Mouse (Mus musculus) heart, embryonic 15.5 days (tissue): Measurements from ENCODE around the gene Bcl2l14. TPM values are rescaled to one million over a fixed set of nuclear protein-coding genes. Genes with fewer than 3 reads are reported as not detected.

Experiments
- ATAC-seq: fragments of 200-750 bp; cut with Nextera tagmentation; replicated peaks from 2 replicates; pipeline ENCODE4 v1.8.0; 2017; ENCODE audit warnings: low read depth, moderate TSS enrichment; ENCODE audit not compliant: insufficient number of reproducible peaks, insufficient read depth, low FRiP score
- H3K27ac ChIP-seq: fragments of 300-500 bp; sonication (generic); 2 replicates; pipeline ENCODE4 v1.5.1; 2015; ENCODE audit warnings: mild to moderate bottlenecking, inconsistent platforms
- H3K27me3 ChIP-seq: fragments of 300-500 bp; sonication (generic); 2 replicates; pipeline ENCODE4 v1.6.1; 2015; ENCODE audit warnings: inconsistent platforms
- H3K36me3 ChIP-seq: fragments of 300-500 bp; sonication (generic); 2 replicates; pipeline ENCODE4 v1.6.1; 2015; ENCODE audit warnings: mild to moderate bottlenecking, inconsistent platforms
- H3K4me1 ChIP-seq: fragments of 300-500 bp; sonication (generic); replicated peaks from 2 replicates; pipeline ENCODE4 v1.6.1; 2015; ENCODE audit warnings: inconsistent platforms
- H3K4me2 ChIP-seq: fragments of 300-500 bp; sonication (generic); 2 replicates; pipeline ENCODE4 v1.6.1; 2015; ENCODE audit warnings: inconsistent platforms, mild to moderate bottlenecking, moderate library complexity
- H3K4me3 ChIP-seq: fragments of 300-500 bp; sonication (generic); 2 replicates; pipeline ENCODE4 v1.5.1; 2015; ENCODE audit warnings: mild to moderate bottlenecking, inconsistent platforms
- H3K9ac ChIP-seq: fragments of 300-500 bp; sonication (generic); 2 replicates; pipeline ENCODE4 v1.6.1; 2015; ENCODE audit warnings: mild to moderate bottlenecking, inconsistent platforms
- H3K9me3 ChIP-seq: fragments of 300-500 bp; sonication (generic); replicated peaks from 2 replicates; pipeline ENCODE4 v1.6.1; 2016; ENCODE audit warnings: inconsistent platforms
- WGBS: fragments of 180-500 bp; shearing (Covaris S2); methylation state at CpG from one replicate; pipeline ENCODE4 v1.1.7; 2015; ENCODE audit warnings: mixed read lengths; 5-methylcytosine and 5-hydroxymethylcytosine counted together
- polyA plus RNA-seq: library from polyadenylated mRNA; unstranded; fragments of >200 nt; fragmentation: Nextera tagmentation; extraction: Ambion mirVana; gene quantifications from 2 replicates; pipeline ENCODE4 v1.2.1, GENCODE M21; 2015

The Bcl2l14 gene
- polyA plus RNA-seq, 1 experiment from 2014 or later: 0.24 TPM

DNA sequence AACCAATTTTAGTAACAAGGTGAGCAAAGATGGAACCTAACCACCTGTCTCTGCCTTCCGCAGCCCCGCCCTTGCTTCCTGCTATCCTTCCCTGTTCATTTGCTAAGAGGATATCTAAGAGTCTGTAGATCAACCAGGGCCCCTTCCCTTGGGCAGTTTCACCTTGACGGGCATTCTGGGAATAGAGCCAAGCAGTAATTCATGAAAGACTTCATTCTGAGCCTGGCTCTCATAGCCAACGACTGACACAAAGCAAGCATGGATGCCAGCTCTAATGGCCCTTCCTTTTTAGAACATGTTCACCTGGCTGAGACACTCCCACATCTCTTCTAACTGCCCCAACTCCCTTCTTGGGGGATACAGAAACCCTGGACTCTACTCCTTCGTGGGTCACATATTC is 18.9 kb upstream of the Bcl2l14 start:
- Histone ChIP-seq H3K9ac (no peak overlapping the region), H3K27me3 (no peaks in the 10 kb centered on the region), H3K4me2 (no peak overlapping the region), H3K36me3 (no peaks in the 10 kb centered on the region), H3K27ac (no peak overlapping the region), H3K4me1 (0 out of 2 replicates have a peak, but pooled peaks cover 2% of the 10 kb centered on the region), H3K4me3 (no peak overlapping the region), H3K9me3 (no peaks in the 10 kb centered on the region)
- ATAC-seq: no peak
- WGBS: 65% methylated on average over 5 of the region's 5 CpGs

DNA sequence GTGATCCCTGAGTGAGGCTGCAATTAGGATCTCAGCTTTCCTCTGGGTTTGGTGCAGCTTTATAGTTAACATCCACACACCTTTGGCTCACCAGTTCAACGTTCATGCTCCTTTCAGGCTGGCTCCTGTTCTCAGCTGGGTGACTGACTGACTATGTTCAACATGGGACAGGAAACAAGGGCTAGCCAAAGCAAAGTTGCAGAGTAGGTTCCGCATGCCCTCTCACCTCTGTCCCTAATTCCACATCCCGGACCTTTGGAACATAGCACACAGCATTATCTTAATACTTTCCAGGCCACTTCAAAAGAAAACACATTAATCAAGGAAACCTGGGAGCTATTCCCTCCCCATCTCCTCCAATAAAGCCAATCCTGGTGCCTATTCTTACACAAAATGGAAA is 18.3 kb upstream of the Bcl2l14 start:
- no peaks in the 10 kb centered on the region for H3K9me3 ChIP-seq
- no peak overlapping the region for H3K9ac ChIP-seq
- no peak overlapping the region for H3K27ac ChIP-seq
- 0 out of 2 replicates have a peak, but pooled peaks cover 2% of the 10 kb centered on the region for H3K4me1 ChIP-seq
- H3K4me3 ChIP-seq: no peak overlapping the region
- H3K27me3 ChIP-seq: no peaks in the 10 kb centered on the region
- WGBS: 61% methylated on average over 3 of the region's 3 CpGs
- no peaks in the 10 kb centered on the region for H3K36me3 ChIP-seq
- no peak overlapping the region for H3K4me2 ChIP-seq
- no peak for ATAC-seq

GRCm38 (mm10) chr6:134381462-134381861 is 14.7 kb upstream of the Bcl2l14 start:
- no peak for ATAC-seq
- Histone ChIP-seq H3K27me3 (no peaks in the 10 kb centered on the region), H3K36me3 (no peaks in the 10 kb centered on the region), H3K4me3 (no peak overlapping the region), H3K9me3 (no peaks in the 10 kb centered on the region), H3K4me2 (no peak overlapping the region), H3K9ac (no peak overlapping the region), H3K4me1 (0 out of 2 replicates have a peak, but pooled peaks cover 2% of the 10 kb centered on the region), H3K27ac (no peak overlapping the region)
- 76% methylated on average over 6 of the region's 6 CpGs for WGBS

- Histone ChIP-seq H3K27ac (no peak overlapping the region), H3K36me3 (no peaks in the 10 kb centered on the region), H3K9me3 (no peaks in the 10 kb centered on the region), H3K27me3 (no peaks in the 10 kb centered on the region), H3K9ac (no peak overlapping the region), H3K4me2 (no peak overlapping the region), H3K4me3 (no peak overlapping the region), H3K4me1 (no peaks in the 10 kb centered on the region)
- WGBS: 85% methylated on average over 6 of the region's 6 CpGs
- ATAC-seq: no peak
Measured at GRCm38 (mm10) chr6:134385931-134386330, 10.2 kb upstream of the Bcl2l14 start.

DNA sequence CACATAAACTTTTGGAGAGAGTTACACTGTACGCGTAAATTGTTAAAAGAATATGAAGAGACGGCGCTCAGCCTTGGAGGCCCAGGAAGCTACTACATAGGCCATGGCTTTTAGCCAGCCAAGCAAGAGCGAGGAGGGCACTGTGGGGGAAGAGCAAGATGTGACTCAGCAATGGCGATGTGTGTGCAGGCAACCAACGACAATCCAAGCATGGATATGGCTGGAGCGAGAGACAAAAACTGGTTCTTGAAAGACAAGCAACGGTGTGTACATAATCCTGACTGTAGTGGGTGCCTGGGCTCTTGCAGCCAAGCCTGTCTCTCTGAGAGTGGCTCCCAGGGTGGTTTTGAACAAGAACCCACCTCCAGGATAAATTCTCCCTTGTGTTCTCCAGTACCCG is 8.7 kb upstream of the Bcl2l14 start:
- H3K4me3 ChIP-seq: no peak overlapping the region
- H3K9me3 ChIP-seq: no peaks in the 10 kb centered on the region
- H3K27ac ChIP-seq: no peak overlapping the region
- 88% methylated on average over 10 of the region's 10 CpGs for WGBS
- H3K4me2 ChIP-seq: no peak overlapping the region
- H3K36me3 ChIP-seq: no peaks in the 10 kb centered on the region
- no peaks in the 10 kb centered on the region for H3K4me1 ChIP-seq
- H3K27me3 ChIP-seq: no peaks in the 10 kb centered on the region
- H3K9ac ChIP-seq: no peak overlapping the region
- no peak for ATAC-seq

GRCm38 (mm10) chr6:134388424-134389110 is 7.6 kb upstream of the Bcl2l14 start:
- H3K4me2 ChIP-seq: no peak overlapping the region
- H3K9ac ChIP-seq: no peak overlapping the region
- H3K27me3 ChIP-seq: no peaks in the 10 kb centered on the region
- WGBS: 81% methylated on average over 24 of the region's 24 CpGs
- no peaks in the 10 kb centered on the region for H3K9me3 ChIP-seq
- no peak overlapping the region for H3K27ac ChIP-seq
- H3K36me3 ChIP-seq: no peaks in the 10 kb centered on the region
- H3K4me3 ChIP-seq: no peak overlapping the region
- no peaks in the 10 kb centered on the region for H3K4me1 ChIP-seq
- no peak for ATAC-seq

DNA sequence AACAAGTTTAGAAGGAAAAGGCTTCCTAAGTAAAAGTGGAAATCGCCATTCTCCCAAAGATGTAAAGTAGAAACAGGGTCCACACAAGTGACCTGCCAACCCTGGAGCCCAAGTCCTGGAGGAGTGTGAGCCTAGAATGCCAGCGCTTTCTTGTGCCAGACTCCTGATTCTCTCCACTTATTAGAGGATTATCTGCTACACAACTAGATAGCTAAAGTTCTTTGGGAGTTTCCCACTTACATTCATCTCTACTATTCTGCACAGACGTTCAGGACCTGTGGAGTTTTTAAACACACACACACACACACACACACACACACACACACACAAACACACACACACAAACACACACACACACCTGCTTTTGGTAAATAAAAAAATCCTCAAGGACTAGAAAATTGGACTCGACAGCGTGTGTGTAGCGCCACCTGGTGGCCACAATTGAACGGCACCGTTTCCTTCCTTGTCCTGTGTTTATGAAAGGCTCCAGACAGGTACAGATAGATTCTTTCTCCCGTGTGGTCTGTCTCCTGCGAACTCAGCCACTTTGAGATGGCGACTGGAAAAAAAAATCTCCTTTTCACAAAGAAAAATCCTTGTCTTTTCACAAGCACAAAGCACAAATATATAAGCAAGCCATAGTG is 6.7 kb upstream of the Bcl2l14 start:
- Histone ChIP-seq H3K4me1 (no peaks in the 10 kb centered on the region), H3K4me2 (no peak overlapping the region), H3K27ac (no peak overlapping the region), H3K27me3 (no peaks in the 10 kb centered on the region), H3K9ac (no peak overlapping the region), H3K9me3 (no peaks in the 10 kb centered on the region), H3K4me3 (no peak overlapping the region), H3K36me3 (no peaks in the 10 kb centered on the region)
- WGBS: 16% methylated on average over 11 of the region's 11 CpGs
- no peak for ATAC-seq

DNA sequence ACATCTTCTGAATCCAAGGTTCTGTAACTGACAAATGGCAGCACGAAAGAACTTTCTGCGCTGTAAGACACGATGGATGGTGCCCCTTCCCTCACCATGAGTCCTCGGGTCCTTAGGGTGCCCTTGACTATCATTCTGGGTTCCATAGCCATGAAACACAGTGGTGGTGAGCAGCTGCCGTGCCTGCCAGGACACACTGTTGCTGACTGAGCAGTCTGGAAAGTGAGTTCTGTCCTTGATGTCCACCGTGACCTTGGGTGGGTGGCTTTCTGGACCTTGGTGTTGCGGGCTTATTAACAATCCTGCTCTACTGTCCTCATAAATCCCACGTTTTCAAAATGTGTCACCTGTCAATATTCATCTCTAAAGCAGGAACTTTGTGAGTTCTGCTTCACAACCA is 6.2 kb upstream of the Bcl2l14 start:
- Histone ChIP-seq H3K36me3 (no peaks in the 10 kb centered on the region), H3K27me3 (no peaks in the 10 kb centered on the region), H3K9ac (no peak overlapping the region), H3K27ac (no peak overlapping the region), H3K4me3 (no peak overlapping the region), H3K4me2 (no peak overlapping the region), H3K9me3 (no peaks in the 10 kb centered on the region), H3K4me1 (no peaks in the 10 kb centered on the region)
- ATAC-seq: no peak
- 60% methylated on average over 8 of the region's 8 CpGs for WGBS

DNA sequence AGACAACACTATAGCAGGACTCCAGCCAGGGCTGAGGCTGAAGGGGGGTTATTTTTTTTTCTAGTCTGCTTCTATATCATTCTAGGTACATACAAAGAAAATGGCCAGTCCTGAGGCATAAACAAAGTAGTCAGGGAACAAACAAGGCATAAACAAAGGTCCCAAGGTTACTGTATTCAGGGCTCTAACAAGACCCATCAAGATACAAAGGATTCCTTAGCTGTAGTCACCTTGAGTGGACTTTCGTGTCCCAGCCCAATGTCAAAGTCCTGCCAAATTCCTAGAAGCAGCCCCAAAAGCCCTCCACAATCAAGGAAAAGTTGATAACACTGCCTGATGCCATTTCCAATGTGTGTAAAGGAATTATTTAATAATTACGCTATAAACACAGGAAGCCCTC is 5.3 kb upstream of the Bcl2l14 start:
- Histone ChIP-seq H3K36me3 (no peaks in the 10 kb centered on the region), H3K4me1 (no peaks in the 10 kb centered on the region), H3K4me2 (no peak overlapping the region), H3K9me3 (no peaks in the 10 kb centered on the region), H3K27me3 (no peaks in the 10 kb centered on the region), H3K4me3 (no peak overlapping the region), H3K27ac (no peak overlapping the region), H3K9ac (no peak overlapping the region)
- no peak for ATAC-seq
- WGBS: 72% methylated on average over 2 of the region's 2 CpGs

DNA sequence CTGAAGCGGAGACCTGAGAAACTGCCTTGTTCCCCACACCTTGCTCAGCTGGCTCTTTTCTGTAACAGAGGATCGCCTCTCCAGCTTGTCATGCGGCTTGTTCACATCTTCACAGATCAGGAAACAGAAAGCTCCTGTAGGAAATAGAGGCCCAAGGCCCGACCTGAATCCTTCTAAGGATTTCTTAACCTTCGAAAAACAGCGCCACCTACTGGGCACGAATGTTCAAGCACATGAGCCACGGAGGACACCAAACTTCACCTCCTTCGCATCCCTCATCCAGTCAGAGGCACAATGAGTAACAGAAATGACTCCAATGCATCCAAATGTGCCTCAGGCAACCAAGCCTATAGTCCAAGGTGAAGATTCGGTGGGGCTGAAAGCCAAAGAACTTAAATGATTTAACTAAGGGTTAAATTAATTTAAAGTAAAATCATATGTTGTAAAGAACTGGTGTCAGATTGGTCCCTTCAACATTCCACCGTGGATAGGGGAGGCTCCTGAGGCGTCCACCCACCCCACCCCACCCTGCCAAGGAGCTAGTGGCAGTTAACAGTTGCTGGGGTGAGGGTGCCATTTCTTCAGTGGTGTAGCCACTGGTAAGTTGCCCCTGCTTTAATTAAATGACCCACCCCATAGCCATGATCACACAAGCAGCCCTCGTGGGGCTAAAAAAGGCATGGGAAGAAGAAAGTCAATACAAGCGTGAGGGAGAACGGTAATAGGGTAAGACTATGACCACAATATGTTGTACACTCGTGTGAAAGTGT is 7.0 kb downstream of the Bcl2l14 start:
- Histone ChIP-seq H3K9me3 (no peaks in the 10 kb centered on the region), H3K27ac (no peak overlapping the region), H3K27me3 (no peaks in the 10 kb centered on the region), H3K4me3 (no peak overlapping the region), H3K36me3 (no peaks in the 10 kb centered on the region), H3K9ac (no peak overlapping the region), H3K4me1 (no peaks in the 10 kb centered on the region), H3K4me2 (no peak overlapping the region)
- WGBS: 35% methylated on average over 16 of the region's 16 CpGs
- ATAC-seq: no peak

DNA sequence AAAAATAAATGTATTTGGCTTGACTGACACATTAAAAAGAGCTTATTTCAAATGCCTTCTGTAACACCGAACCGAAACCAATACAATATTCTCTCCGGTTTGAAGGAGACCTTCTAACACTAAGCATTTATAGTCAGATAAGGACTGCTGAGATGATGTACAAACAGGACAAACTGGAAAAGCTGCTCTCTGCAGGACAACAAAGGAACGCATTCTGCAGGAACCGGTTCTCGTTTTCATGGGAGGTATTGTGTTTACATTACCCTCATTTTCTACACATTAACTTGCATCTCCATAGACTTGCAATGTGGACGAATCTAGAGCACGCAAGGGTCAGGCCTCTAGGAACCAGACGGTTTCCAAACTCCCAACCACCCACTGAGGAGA is 7.6 kb downstream of the Bcl2l14 start:
- Histone ChIP-seq H3K27ac (no peak overlapping the region), H3K9me3 (no peaks in the 10 kb centered on the region), H3K27me3 (no peaks in the 10 kb centered on the region), H3K36me3 (no peaks in the 10 kb centered on the region), H3K4me1 (no peaks in the 10 kb centered on the region), H3K4me3 (no peak overlapping the region), H3K9ac (no peak overlapping the region), H3K4me2 (no peak overlapping the region)
- ATAC-seq: no peak
- WGBS: 85% methylated on average over 9 of the region's 9 CpGs
